Mouse (Mus musculus) right cerebral cortex, postnatal 36 days (tissue): ENCODE data around the gene Chst11.

Source experiments
- DNase-seq, 2 experiments: peaks; one replicate each; pipeline ENCODE4 v3.0.0; 2022; ENCODE audit warnings: low spot score in 2 of 2, mixed read lengths in 1 of 2

Gene Chst11

DNA sequence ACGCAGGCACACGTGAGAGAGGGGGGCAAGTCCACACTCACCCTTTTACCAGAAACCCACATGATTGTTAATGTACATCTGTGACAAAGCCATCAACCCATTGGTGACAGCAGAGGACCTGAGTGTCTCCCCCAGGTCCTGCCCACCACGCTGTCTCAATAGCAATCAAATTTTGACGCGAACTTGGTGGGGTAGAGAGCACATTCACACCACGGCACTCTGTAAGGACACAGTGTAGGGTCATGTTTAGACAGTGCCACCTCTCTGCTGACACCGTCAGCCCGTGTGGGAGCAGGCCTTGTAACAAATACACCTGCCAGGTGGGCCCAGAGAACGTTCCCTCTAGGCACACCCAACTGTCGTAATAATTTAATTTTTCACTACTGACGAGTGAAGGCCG, 224.1 kb downstream of the Chst11 start:
- DNase-seq = no peak

DNA sequence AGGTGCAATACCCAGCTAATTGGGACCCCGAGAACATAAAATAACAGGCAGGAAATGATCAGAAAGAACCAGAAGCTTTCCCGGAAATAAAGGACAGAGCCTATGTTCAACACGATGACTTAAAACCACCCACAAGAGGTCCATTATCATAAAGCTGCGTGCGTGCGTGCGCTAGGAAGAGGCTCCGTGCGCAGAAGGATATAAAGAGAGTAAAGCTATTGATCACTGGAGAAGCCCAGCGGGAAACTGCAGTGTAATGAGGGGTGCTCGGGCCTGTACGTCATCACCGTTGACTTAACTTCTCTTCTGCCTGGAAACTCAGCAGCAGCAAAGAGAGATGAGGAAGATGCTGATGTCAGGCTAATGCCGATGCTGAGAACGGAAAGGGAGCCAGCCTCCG, 224.8 kb downstream of the Chst11 start:
- no peak for DNase-seq

DNA sequence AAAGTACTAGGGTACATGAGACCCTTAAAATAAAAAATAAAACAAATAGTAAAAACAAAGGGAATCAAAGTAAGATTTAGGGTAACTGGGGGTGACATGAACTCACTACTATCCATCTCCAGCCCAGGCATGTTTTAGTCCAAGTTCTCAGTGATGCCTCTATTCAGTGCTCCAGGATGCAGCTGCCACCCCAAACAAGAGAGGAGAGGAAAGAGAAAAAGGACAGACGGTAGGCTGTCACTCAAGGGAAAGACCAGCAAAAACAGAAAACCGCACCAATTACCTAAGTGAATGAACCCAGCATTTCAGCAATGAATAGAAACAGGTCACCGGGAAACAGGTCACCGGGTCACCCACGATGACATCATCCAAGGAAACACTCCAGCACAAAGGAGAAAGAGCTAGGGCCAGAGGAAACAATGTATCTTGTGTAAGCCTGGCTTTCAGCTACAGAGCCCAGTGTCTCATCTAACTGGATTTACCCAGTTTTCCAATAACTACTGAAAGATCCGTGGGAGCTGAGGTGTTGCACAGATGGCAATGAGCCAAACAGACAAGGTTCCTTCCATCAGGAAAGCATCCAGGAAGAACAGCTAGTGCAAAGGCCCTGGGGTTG, 225.8 kb downstream of the Chst11 start:
- no peak for DNase-seq

DNA sequence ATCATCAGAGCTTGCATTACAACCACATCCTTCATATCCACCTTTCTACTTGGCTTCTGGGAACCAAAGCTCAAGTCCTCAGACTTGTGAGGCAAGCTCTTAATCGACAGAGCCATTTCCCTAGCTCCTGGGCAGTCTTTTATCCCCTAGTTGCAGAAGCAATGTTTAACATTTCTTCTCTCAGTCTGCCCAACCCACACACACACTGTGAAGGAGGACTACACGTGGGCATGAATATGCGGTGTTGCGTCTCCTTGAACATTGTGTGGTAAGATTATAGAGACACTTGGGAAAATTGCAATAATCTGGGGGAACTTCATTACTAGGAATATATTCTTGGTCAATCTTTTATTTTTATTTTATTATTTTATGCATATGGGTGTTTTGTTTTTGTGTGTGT, 227.3 kb downstream of the Chst11 start:
- DNase-seq = peak in 1 of 2 experiments; percentile 14

DNA sequence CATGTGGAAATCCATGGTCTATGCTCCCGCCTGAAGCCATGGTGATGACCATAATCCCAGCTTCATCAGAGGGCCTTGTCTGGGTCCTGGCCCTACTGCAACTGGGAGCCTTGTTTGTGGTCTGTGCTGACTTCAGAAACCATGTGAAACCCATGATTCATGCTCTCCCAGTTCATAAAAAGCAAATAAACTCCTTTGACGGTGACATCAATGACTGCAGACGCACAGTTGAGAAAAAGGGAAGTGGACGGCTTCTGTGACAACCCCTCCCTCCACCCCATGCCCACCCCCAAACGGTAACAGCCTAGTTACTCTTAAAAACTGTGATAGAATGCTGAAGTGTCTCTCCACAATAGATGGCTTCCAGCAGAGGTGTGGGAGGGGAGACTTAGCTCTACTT, 230.3 kb downstream of the Chst11 start:
- DNase-seq = no peak

DNA sequence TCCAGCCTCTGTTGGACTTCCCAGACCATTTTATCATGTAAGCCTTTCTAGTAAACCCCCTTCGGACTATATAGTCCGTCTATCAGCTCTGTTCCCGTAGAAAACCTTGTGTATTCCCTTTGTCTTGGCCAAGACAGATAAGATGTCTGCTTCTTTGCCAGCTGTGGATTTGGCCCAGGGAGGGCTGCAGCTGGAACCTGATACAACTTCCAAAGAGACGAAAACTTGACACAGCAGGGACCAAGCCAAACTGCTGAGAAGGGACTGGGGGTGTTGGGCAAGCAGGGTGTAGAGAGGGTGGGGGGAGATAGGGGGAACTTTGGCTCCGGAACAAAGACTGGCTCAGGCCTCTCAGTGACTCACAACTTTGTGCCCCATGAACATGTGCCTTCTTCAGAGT, 232.0 kb downstream of the Chst11 start:
- no peak for DNase-seq

DNA sequence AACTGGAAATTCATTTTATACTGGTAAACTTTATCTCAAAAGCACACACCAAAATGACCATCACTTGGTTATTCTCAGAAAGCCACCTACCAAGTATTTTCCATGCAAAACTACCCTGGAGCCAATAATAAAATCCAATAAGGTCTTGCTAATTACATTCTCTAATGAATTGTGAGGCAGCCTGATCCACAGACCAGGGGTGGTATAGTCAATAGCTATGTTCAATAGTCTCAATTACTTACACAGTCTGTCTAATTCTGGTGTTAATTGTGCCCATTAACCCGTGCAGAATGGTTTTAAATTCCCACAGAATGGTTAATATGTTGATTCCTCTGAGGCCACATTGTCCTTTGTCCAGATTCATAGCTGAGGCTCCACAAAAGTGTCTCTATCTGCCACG, 233.5 kb downstream of the Chst11 start:
- no peak for DNase-seq

DNA sequence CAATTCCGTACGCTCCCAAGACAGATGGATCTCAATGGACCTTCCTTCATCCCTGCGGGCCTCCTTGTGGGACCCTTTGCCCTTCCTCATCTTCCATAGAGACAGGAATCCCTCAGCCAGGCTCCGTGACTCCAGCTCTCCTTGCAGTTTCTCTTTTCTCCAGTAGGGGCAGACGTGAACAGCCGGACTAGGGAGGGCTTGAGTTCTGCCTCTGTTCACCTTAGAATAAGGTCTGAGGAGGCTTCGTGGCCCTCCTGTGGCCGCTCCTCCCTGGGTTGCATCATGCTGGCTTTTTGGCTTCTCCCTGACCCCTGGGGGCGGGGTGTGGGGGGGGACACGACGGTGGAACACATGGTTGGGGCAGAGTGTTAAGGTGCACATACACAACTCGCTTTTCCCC, 234.4 kb downstream of the Chst11 start:
- DNase-seq = no peak

DNA sequence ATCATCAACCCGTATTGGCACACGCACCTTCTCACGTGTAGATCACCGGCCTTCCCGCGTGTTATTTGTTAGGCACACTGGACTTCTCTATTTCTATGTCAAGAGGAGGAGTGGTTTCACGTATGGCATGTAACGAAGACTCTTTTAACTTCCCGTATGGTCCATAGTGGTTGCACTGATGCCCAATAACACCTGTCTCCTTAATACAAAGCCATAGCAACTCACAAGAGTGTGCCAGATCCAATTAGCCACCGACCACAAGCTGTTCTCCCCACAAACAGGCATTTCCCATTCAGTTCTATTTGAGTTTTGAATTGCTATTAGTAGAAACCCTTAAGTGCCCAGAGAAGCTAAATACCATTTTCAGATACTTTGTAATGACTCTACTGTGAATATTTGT, 234.9 kb downstream of the Chst11 start:
- no peak for DNase-seq

DNA sequence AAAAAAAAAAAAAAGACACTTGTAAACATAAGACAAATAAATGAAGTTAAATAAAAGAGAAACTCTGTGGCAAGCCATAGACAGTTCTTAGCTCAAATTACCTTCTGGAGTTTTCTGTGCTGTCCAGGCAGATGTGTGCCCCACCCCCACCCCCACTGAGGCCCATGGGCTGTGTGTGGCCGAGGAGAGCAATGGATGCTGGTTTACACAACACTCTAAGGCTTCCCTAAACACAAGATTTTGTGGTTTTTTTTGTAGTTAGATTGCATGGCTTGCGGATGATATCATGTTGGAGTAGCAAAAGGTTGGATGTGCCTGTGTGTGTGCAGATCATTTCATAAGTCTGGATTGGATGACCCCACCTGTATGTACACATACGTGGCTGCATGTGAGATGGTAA, 235.5 kb downstream of the Chst11 start:
- no peak for DNase-seq

DNA sequence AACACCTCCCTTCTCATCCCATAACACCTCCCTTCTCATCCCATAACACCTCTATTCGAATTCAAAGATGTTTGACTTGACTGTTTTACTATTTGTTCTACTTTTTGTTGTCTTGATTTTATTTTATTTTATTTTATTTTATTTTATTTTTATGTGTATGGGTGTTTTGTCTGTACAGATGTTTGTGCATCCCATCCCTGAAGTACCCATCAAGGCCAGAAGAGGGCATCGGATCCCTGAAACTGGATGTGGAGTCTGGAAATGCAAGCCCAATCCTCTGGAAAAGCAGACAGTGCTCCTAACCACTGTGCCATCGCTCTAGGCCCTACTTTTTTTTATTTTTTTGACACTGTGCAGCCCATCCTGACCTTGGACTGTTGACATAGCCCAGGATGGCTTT, 239.7 kb downstream of the Chst11 start:
- DNase-seq = no peak

DNA sequence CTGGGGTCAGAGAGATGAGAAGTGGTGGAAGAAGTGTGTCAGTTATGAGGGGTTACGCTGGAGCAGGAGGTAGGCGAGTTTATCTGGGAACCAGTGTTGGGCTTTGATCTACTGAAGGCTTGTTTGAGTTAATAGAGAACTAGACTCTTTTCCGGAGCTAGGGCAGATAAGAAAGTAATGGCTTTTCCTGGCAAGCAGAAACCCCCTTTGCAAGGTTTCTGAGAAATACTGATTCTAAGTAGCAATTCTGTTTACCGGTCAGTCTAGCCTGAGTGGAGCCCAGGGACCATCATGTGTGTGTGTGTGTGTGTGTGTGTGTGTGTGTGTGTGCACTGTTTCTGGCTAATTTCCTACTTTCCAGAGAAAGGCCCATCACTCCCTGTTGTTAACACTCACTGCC, 243.3 kb downstream of the Chst11 start:
- no peak for DNase-seq

DNA sequence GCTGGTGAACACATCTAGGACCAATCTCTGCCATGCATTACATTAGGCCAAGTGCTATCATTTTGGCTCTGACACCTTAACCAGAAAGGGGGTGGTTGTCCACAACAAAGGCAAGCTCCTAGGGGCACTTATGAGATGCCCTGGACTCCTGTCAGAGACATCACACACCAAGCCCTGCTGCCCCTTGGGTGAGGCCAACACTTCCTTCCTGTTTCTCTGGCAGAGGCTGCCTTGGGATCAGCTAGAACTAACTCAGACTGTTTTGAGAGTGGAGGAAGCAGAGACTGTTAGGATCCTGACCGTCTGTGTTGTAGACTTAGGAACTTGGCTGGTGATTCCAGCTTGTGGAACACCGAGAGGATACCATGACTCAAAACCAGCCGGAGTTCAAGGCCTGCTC, 248.7 kb downstream of the Chst11 start:
- no peak for DNase-seq

DNA sequence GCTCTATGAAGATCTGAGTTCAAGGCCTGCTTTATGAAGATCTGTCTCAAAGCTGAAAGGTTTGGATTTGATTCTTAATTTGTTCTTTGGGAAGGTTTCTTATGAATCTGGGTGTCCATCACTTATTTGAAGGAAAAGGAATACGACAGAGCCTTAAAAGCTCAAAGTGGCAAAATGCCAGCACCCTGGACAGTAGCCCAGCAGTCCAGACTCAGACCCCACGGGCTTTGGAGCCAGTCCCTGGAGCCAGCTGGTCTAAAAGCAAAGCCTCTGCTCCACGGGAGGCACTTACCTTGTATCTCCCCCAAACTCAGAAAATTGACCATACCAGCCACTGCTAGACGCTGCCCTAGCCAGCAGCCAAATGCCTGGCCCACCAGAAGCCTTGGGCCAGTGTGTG, 249.1 kb downstream of the Chst11 start:
- no peak for DNase-seq

DNA sequence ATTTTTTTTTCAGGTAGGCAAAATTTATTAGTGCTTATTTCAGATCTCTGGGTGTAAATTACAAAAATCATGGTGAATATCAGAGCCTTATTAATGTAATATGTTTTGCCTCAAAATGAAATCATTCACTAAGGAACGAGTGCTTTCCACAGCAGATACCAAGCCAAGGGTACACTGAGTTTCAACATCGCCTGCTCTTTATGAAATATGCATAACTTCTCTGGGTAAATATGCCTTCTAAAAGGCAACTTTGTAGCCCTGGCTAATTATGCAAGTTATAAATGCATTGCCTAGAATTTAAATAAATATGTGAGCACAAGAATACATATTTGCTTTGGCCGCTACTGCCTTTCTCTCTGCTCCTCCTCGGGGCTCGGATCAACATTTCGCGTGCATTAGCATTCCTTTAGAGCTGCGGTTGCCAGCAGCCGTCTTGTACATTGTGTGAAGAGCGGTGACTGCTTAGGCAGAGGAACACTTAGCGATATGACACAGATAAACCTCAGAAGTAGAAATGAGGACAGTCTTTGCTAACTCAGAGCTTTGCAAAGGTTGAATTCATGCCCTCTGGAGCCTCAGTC, 256.9 kb downstream of the Chst11 start:
- DNase-seq = no peak

DNA sequence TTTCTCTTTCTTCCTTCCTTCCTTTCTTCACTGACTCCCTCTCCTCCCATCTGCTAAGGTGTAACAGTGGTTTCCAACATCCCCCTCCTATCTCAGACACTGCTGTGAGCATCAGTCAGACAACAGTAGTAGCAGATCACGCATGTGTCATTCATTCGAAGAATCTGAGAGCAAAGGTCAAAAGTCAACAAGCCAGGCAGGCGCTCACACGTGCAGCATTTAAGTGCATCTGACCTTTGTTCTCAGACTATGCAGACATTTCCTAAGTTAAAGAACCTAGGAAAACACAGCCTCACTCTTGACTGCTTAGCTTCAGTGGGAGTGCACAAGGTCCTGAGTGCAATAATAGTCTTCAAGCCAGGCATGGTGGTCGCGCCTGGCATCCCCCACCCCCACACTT, 258.8 kb downstream of the Chst11 start:
- DNase-seq = no peak
